Mouse (Mus musculus): ENCODE data around the gene Aif1.
"Not testable (repeated sequence)": the region's sequence is repeated elsewhere in the genome, so short reads cannot be mapped to it uniquely, and the experiment has no call there.

The Aif1 gene

GRCm38 (mm10) chr17:35140490-35140996, 35.3 kb downstream of the Aif1 start:
- no peak for DNase-seq

DNA sequence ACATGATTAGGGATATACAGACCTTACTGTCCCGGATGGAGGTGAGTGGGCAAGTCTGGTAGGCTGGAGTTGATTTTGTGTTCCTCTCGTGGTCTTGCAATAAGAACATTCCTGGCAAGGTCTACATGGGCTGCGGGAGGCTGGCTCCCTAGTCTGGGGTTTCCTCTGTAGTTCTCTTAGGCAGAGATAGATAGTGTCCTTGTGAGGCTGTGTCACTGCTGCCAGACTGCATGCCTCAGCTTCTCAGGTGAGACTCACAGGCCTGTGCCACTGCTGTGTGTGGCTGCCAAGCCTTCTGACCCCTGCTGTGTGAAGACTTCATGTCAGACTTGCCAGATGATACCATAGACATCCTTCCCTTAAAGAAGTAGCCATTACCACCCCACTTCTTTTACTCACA, 36.6 kb downstream of the Aif1 start:
- DNase-seq = no peak

- no peak for DNase-seq
These were observed 40.1 kb downstream of the Aif1 start for GRCm38 (mm10) chr17:35135591-35136320.

GRCm38 (mm10) chr17:35134801-35135590, 40.9 kb downstream of the Aif1 start, which contains the start of gene Bag6:
Gene Bag6 (plus strand): TSS chr17:35135178.
- peak; percentile 84 to 90 for DNase-seq

GRCm38 (mm10) chr17:35133517-35133916, 42.4 kb downstream of the Aif1 start:
- no peak for DNase-seq

DNA sequence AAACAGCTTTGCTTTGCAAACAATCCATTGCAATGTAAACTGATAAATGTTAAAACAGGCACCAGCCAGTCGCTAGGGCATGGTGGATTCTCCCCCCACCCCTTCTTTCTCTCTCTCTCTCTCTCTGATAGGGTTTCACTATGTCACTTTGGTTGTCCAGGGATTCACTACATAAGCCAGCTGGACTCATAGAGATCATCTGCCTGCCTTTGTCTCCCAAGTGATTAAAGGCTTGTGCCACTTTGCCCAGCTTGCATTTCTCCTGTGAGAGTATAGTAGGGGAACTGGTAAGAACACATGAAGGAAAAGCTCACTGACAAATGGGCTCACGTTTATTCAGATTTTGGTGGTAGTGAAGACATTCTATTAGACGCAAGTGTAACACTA, 43.7 kb downstream of the Aif1 start:
- DNase-seq = no peak

DNA sequence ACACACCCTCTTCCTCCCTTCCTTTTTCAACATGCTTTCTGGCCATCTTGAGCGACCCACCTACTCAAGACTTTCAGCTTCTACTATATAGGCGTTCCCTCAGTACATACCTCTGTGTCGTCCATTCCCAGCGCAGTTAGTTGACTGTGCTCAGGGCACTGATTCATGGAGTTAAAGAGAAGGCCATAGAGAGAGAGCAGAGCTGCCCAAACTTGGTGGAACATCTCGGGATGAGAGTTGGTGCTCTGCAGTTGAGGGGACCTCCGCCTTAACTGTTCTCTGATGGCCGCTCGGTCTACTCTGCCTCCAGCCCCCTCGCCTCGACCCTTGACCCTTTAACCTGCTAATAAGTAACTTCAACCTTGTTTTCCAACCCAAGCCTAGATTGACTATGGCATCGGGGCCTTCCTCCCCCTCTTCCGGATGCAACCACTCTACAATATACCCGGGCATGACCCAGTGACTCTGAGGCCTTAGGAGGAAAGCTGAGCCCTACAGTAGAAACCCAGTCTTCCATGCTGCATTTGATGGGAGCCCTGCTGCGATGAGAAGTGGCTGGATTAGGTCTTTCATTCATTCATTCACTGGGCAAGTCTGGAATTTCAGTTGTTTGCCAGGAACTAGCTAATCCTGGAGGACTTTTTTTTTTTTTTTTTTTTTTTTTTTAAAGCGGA, 44.2 kb downstream of the Aif1 start, which contains the start of gene Apom:
Gene Apom (minus strand): TSS at position 551 of the 674 bp plus-strand sequence.
- DNase-seq = no peak

- no peak for DNase-seq
These were observed 44.8 kb downstream of the Aif1 start for GRCm38 (mm10) chr17:35131038-35131437.

DNA sequence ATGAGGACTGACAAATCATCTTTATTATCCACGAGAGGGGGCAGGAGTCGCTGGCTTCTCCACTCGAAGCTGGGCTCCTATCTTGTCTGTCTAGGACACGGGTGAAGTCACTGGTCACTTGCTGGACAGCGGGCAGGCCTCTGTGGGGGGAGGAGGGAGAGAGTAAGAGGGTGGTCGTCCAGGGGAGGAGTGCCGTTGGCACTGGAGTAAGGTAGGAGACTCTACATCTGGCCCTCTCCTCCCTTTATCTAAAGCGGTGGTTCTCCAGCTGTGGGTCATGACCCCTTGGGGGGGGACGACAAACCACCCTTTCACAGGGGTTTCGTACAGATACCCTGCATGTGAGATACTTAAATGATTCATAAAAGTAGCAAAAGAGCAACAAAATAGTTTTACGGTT, 46.9 kb downstream of the Aif1 start:
- DNase-seq = no peak

DNA sequence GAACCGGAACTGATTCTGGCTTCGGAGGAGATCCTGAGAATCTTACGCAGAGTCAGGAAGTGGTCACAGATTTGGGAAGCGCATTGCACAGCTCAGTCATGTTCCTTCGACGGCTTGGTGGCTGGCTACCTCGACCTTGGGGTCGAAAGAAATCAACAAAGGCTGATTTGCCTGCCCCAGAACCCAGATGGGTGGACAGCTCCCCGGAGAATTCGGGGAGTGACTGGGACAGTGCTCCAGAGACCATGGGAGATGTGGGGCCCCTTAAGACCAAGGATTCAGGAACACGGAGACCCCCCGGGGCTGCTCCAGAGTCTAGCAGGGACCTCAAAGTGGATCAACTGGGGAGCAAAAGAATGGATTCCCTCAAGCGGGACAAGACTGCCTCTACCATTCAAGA, 48.9 kb downstream of the Aif1 start:
- DNase-seq = no peak

- DNase-seq = peak; percentile 77 to 81
These were observed 49.7 kb downstream of the Aif1 start, which contains the start of gene D17H6S53E for GRCm38 (mm10) chr17:35126206-35126611. Gene D17H6S53E (plus strand): TSS chr17:35126373.

DNA sequence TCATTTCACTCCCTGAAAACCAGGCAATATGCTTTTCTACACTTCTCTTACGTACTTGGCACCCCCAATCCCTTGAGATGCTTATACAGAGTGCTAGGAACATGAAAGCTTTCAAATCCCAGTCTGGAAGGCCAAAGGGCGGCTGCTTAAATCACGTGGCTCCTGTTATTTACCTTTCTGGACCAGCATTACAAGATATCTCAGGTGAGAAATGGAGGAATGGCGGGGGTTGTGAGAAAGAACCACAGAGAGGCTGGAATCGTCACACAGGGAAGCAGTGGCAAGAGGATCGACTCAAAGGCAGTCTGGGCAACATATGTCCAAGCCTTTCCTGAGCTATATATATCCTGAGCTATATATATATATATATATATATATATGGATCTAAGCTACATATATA, 50.3 kb downstream of the Aif1 start:
- no peak for DNase-seq

GRCm38 (mm10) chr17:35125081-35125480, 50.8 kb downstream of the Aif1 start:
- DNase-seq = no peak

- DNase-seq = not testable (repeated sequence)
These were observed 51.5 kb downstream of the Aif1 start for GRCm38 (mm10) chr17:35124261-35124896.

DNA sequence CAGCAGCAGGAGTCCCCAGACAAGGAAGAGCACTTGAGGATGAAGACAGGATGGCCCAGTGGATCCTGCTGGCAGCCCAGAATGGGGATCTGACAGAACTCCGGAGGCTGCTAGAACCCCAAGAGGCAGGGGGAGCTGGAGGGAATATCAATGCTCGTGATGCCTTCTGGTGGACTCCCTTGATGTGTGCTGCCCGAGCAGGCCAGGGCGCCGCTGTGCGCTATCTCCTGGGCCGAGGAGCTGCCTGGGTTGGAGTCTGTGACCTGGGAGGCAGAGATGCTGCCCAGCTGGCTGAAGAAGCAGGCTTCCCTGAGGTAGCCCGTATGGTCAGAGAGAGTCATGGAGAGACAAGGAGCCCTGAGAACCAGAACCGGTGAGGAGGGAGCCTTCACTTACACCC, 52.6 kb downstream of the Aif1 start:
- DNase-seq = not testable (repeated sequence)

DNA sequence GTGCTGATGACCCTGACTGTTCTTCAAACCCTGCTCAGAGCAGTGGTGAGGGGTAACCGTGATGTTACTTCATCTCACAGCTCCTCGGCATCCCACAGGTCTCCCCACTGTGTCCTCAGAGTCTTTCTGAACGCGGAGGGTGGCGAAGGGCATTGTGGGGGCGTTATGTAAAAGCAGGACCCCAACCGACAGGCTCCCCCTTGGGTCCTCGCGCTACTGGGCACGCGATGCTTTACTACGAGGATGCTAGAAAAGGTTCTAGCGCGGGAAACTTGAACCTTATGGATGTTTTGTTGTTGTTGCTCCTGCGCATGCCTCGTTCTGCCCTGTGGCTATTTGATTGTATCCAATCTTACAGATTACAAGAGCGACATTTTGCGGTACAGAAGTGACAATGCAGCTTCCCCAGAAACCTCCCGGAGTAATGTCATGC, 54.0 kb downstream of the Aif1 start, which contains the start of gene Csnk2b:
Gene Csnk2b (minus strand): TSS at position 183 of the 433 bp plus-strand sequence.
- DNase-seq = peak in 1 of 2 experiments; percentile 39

DNA sequence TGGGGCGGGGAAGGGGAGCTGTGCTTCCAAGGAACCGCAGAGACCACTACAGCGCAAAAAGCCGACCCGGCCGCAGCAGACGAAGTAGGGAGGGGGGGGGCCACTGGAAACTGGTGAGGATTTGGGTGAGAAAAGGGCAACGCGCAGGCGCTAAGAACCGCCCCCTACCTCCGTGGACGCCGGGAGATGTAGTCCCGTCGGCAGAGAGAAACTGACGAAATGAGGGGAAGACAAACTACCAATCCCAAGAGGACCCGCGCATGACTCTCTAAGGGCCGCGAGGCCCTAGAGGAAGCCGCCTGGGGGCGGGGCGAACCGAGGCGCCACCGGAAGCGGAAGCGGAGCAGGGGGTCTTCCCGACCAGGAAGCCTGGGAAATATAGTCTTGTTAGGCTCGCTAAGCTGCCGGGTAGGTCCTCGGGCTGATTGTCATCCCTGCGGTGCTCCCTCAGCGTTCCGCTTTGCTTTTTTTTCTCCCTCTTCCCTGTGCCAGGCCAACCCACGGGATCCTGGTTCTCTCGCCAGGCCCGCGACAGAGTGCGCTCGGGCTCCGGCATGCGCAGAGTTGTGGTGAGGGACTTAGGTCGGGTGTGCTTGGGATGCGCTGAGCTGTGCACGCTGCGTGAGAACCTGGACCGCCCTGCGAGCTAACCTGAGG, 54.6 kb downstream of the Aif1 start, which contains the start of gene Gpank1:
Gene Gpank1 (plus strand): TSS at position 313 of the 657 bp plus-strand sequence.
- DNase-seq = peak; percentile 97 to 98
